Mouse (Mus musculus): ENCODE results near the gene Clpsl2. TPM values are rescaled to one million over a fixed set of nuclear protein-coding genes. Genes with fewer than 3 reads are reported as not detected.

The Clpsl2 gene
- total RNA-seq, 2 experiments from 2014 or later = not detected

GRCm38 (mm10) chr17:28519827-28520226 lies 29.4 kb upstream of the Clpsl2 start:
- DNase-seq (ENCODE audit: low spot score in 2 of 2) = peak in 1 of 2 experiments; percentile 26
- intact Hi-C loops (cut with DNase I) = loop anchor here (10.0 kb wide), 1 partner anchor 195 kb away; the partner anchor contains the start of gene Rpl10a

- intact Hi-C loops (cut with DNase I) = loop anchor here (10.0 kb wide), 1 partner anchor 196 kb away; the partner anchor contains the start of gene Rpl10a
- no peak for DNase-seq (ENCODE audit: low spot score in 2 of 2)
These were observed 28.6 kb upstream of the Clpsl2 start for GRCm38 (mm10) chr17:28520561-28520960.

GRCm38 (mm10) chr17:28521071-28521726 lies 28.0 kb upstream of the Clpsl2 start:
- intact Hi-C loops (cut with DNase I) = loop anchor here (10.0 kb wide), 1 partner anchor 196 kb away; the partner anchor contains the start of gene Rpl10a
- peak in 1 of 2 experiments; percentile 33 for DNase-seq (ENCODE audit: low spot score in 2 of 2)

GRCm38 (mm10) chr17:28521920-28522319 lies 27.3 kb upstream of the Clpsl2 start:
- DNase-seq (ENCODE audit: low spot score in 2 of 2) = peak in 1 of 2 experiments; percentile 19
- intact Hi-C loops (cut with DNase I) = loop anchor here (10.0 kb wide), 1 partner anchor 197 kb away; the partner anchor contains the start of gene Rpl10a

GRCm38 (mm10) chr17:28522623-28523354 lies 26.4 kb upstream of the Clpsl2 start:
- intact Hi-C loops (cut with DNase I) = loop anchor here (1.0 to 10.0 kb wide), 2 partner anchors 37 to 198 kb away; partner anchors contain the start of gene Rpl10a
- peak; percentile 96 for DNase-seq (ENCODE audit: low spot score in 2 of 2)

GRCm38 (mm10) chr17:28523355-28524008 lies 25.7 kb upstream of the Clpsl2 start:
- intact Hi-C loops (cut with DNase I) = loop anchor here (1.0 to 10.0 kb wide), 3 partner anchors 38 to 301 kb away; partner anchors contain the start of gene Rpl10a
- DNase-seq (ENCODE audit: low spot score in 2 of 2) = peak; percentile 29 to 37

- peak in 1 of 2 experiments; percentile 22 for DNase-seq (ENCODE audit: low spot score in 2 of 2)
These were observed 25.1 kb upstream of the Clpsl2 start for GRCm38 (mm10) chr17:28524009-28524695.

GRCm38 (mm10) chr17:28524831-28525430 lies 24.3 kb upstream of the Clpsl2 start:
- DNase-seq (ENCODE audit: low spot score in 2 of 2) = no peak
- intact Hi-C loops (cut with DNase I) = loop anchor here (2.0 to 10.0 kb wide), 2 partner anchors 200 to 302 kb away; partner anchors contain the start of gene Rpl10a

More at GRCm38 (mm10) chr17:28524009-28524695, 25.1 kb upstream of the Clpsl2 start:
- intact Hi-C loops (cut with DNase I) = loop anchor here (2.0 to 10.0 kb wide), 2 partner anchors 199 to 301 kb away; partner anchors contain the start of gene Rpl10a

- no peak for DNase-seq (ENCODE audit: low spot score in 2 of 2)
- intact Hi-C loops (cut with DNase I) = loop anchor here (1.0 to 10.0 kb wide), 3 partner anchors 120 to 203 kb away; partner anchors contain the start of gene Rpl10a
These were observed 21.8 kb upstream of the Clpsl2 start for GRCm38 (mm10) chr17:28527184-28528042.

- intact Hi-C loops (cut with DNase I) = loop anchor here (1.0 to 10.0 kb wide), 3 partner anchors 121 to 203 kb away; partner anchors contain the start of gene Rpl10a
- DNase-seq (ENCODE audit: low spot score in 2 of 2) = peak; percentile 92 to 93
These were observed 21.2 kb upstream of the Clpsl2 start for GRCm38 (mm10) chr17:28528043-28528351.

- DNase-seq (ENCODE audit: low spot score in 2 of 2) = no peak
- intact Hi-C loops (cut with DNase I) = loop anchor here (10.0 kb wide), 1 partner anchor 204 kb away; the partner anchor contains the start of gene Rpl10a
These were observed 20.1 kb upstream of the Clpsl2 start for GRCm38 (mm10) chr17:28529116-28529515.

GRCm38 (mm10) chr17:28530506-28530905 lies 18.7 kb upstream of the Clpsl2 start, which contains the start of gene Armc12:
TSS of gene Armc12 (plus strand) at chr17:28530806.
- no peak for DNase-seq (ENCODE audit: low spot score in 2 of 2)
- intact Hi-C loops (cut with DNase I) = no loop called here

- DNase-seq (ENCODE audit: low spot score in 2 of 2) = no peak
- intact Hi-C loops (cut with DNase I) = no loop called here
These were observed 17.3 kb upstream of the Clpsl2 start for GRCm38 (mm10) chr17:28531946-28532345.

GRCm38 (mm10) chr17:28532557-28532956 lies 16.7 kb upstream of the Clpsl2 start:
- intact Hi-C loops (cut with DNase I) = no loop called here
- no peak for DNase-seq (ENCODE audit: low spot score in 2 of 2)

GRCm38 (mm10) chr17:28533327-28533726 lies 15.9 kb upstream of the Clpsl2 start:
- intact Hi-C loops (cut with DNase I) = no loop called here
- no peak for DNase-seq (ENCODE audit: low spot score in 2 of 2)

- DNase-seq (ENCODE audit: low spot score in 2 of 2) = no peak
- intact Hi-C loops (cut with DNase I) = no loop called here
These were observed 11.3 kb upstream of the Clpsl2 start for GRCm38 (mm10) chr17:28537881-28538280.

- intact Hi-C loops (cut with DNase I) = no loop called here
- no peak for DNase-seq (ENCODE audit: low spot score in 2 of 2)
These were observed 2.3 kb upstream of the Clpsl2 start for GRCm38 (mm10) chr17:28546925-28547324.
